26 mouse cellular contexts compared by ENCODE assay signal in the genomic region with DNA sequence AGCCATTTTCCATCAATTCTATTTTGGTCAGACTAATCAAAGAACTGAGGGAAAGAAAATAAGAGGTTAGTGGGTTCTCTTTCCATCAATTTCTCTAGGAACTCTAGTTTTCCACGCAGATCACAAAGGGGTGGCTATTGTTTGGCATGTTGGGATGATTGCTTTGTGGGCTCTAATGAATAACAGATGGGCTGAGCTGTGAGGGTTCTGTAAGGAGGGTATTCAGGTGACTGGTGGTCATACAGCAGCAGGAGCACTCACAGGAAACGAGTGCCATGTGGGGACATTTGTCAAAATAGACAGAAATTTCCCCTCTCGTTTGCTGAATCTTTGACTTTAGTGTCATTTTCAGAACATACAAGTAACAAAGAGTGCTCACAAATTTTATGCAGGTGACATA.
DNase-seq lines count a peak whose midpoint lies in the region; ATAC-seq lines count a peak whose summit lies in the region.
"Had no signal": no experiment of that assay in that cellular context is flagged by ENCODE, and none has a peak within 500 bp of the region (broad histone marks: within the 10 kb centered on the region; RNA-seq: fewer than 3 reads in every experiment).

No protein-coding gene starts in this region.

- no peak for ATAC-seq in hindbrain, embryonic 11.5 days (ENCODE audit: low FRiP score)
- no peak for ATAC-seq in hindbrain, embryonic 13.5 days (ENCODE audit: low FRiP score)
- ATAC-seq in embryonic facial prominence, embryonic 11.5 days (replicated peaks; ENCODE audit: insufficient number of reproducible peaks, low FRiP score, low TSS enrichment, low read depth): no peak
- ATAC-seq in neural tube, embryonic 11.5 days (ENCODE audit: insufficient read depth, low FRiP score, low TSS enrichment): no peak
- no peak for ATAC-seq in intestine, embryonic 15.5 days
- ATAC-seq: activated CD4-positive, CD25-positive, alpha-beta regulatory T cell, adult 4 months; forebrain, embryonic 15.5 days; inflammation-experienced regulatory T-cells, adult 6 months had no signal

- no peak overlapping the region for H3K9ac ChIP-seq in hindbrain, embryonic 11.5 days (ENCODE audit: low read depth, low read length)
- H3K9ac ChIP-seq in hindbrain, embryonic 13.5 days: no peak overlapping the region
- H3K9ac ChIP-seq in embryonic facial prominence, embryonic 11.5 days (replicated peaks; ENCODE audit: low read length): no peak overlapping the region
- no peak overlapping the region for H3K9ac ChIP-seq in neural tube, embryonic 11.5 days (ENCODE audit: low read length)
- no peak overlapping the region for H3K9ac ChIP-seq in intestine, embryonic 15.5 days
- H3K9ac ChIP-seq: forebrain, embryonic 15.5 days; heart, embryonic 12.5 days; hindbrain, embryonic 12.5 days; liver, embryonic 13.5 days; midbrain, embryonic 12.5 days; neural tube, embryonic 13.5 days had no signal

- no peaks in the 10 kb centered on the region for H3K36me3 ChIP-seq in hindbrain, embryonic 11.5 days (ENCODE audit: control insufficient read depth, insufficient read depth, low read length)
- no peaks in the 10 kb centered on the region for H3K36me3 ChIP-seq in hindbrain, embryonic 13.5 days
- no peaks in the 10 kb centered on the region for H3K36me3 ChIP-seq in embryonic facial prominence, embryonic 11.5 days (replicated peaks; ENCODE audit: control insufficient read depth, insufficient read depth, low read depth, low read length)
- no peaks in the 10 kb centered on the region for H3K36me3 ChIP-seq in neural tube, embryonic 11.5 days (ENCODE audit: control insufficient read depth, insufficient read depth, low read length)
- no peaks in the 10 kb centered on the region for H3K36me3 ChIP-seq in intestine, embryonic 15.5 days
- H3K36me3 ChIP-seq: forebrain, embryonic 15.5 days; heart, embryonic 12.5 days; hindbrain, embryonic 12.5 days; liver, embryonic 13.5 days; midbrain, embryonic 12.5 days; neural tube, embryonic 13.5 days had no signal

- no peak overlapping the region for H3K4me3 ChIP-seq in hindbrain, embryonic 11.5 days (ENCODE audit: low read depth, low read length)
- no peak overlapping the region for H3K4me3 ChIP-seq in hindbrain, embryonic 13.5 days
- H3K4me3 ChIP-seq in embryonic facial prominence, embryonic 11.5 days (ENCODE audit: low read depth, low read length): no peak overlapping the region
- no peak overlapping the region for H3K4me3 ChIP-seq in neural tube, embryonic 11.5 days (ENCODE audit: low read depth, low read length)
- H3K4me3 ChIP-seq in intestine, embryonic 15.5 days (replicated peaks): no peak overlapping the region
- H3K4me3 ChIP-seq: forebrain, embryonic 15.5 days; heart, embryonic 12.5 days; hindbrain, embryonic 12.5 days; liver, embryonic 13.5 days; midbrain, embryonic 12.5 days; neural tube, embryonic 13.5 days had no signal

- H3K27me3 ChIP-seq in hindbrain, embryonic 11.5 days (ENCODE audit: control insufficient read depth, insufficient read depth, low read length): no peaks in the 10 kb centered on the region
- H3K27me3 ChIP-seq in hindbrain, embryonic 13.5 days: no peaks in the 10 kb centered on the region
- no peaks in the 10 kb centered on the region for H3K27me3 ChIP-seq in embryonic facial prominence, embryonic 11.5 days (ENCODE audit: control insufficient read depth, insufficient read depth, low read length)
- no peaks in the 10 kb centered on the region for H3K27me3 ChIP-seq in neural tube, embryonic 11.5 days (ENCODE audit: control insufficient read depth, insufficient read depth, low read length)
- no peaks in the 10 kb centered on the region for H3K27me3 ChIP-seq in intestine, embryonic 15.5 days (replicated peaks)
- H3K27me3 ChIP-seq: forebrain, embryonic 15.5 days; heart, embryonic 12.5 days; hindbrain, embryonic 12.5 days; liver, embryonic 13.5 days; midbrain, embryonic 12.5 days; neural tube, embryonic 13.5 days had no signal

- peak; percentile 18 for DNase-seq in hindbrain, embryonic 11.5 days (ENCODE audit: low spot score)
- peak; percentile 61 for DNase-seq in embryo, embryonic 10.5 days (ENCODE audit: low spot score)
- peak; percentile 48 for DNase-seq in embryonic facial prominence, embryonic 11.5 days (ENCODE audit: low spot score)
- DNase-seq in neural tube, embryonic 11.5 days (ENCODE audit: low spot score): peak; percentile 10
- no peak for DNase-seq in MN1 (ENCODE audit: low spot score)
- DNase-seq: adrenal gland, adult 8-10 months; gastrocnemius, postnatal 25 days; heart, adult 18-20 months; heart, postnatal 10 days; kidney, adult 2 months; liver, embryonic 13.5 days; lung, adult 2 months; lung, postnatal 14 days; right cerebral cortex, adult 18-20 months; right cerebral cortex, postnatal 4 days; thymus, postnatal 14 days had no signal

- no peaks in the 10 kb centered on the region for H3K4me1 ChIP-seq in hindbrain, embryonic 11.5 days (replicated peaks; ENCODE audit: control insufficient read depth, insufficient read depth, low read length)
- H3K4me1 ChIP-seq in hindbrain, embryonic 13.5 days (replicated peaks): no peaks in the 10 kb centered on the region
- no peaks in the 10 kb centered on the region for H3K4me1 ChIP-seq in embryonic facial prominence, embryonic 11.5 days (ENCODE audit: control insufficient read depth, insufficient read depth, low read length)
- no peaks in the 10 kb centered on the region for H3K4me1 ChIP-seq in neural tube, embryonic 11.5 days (ENCODE audit: control insufficient read depth, insufficient read depth, low read length)
- no peaks in the 10 kb centered on the region for H3K4me1 ChIP-seq in intestine, embryonic 15.5 days (replicated peaks)
- H3K4me1 ChIP-seq: forebrain, embryonic 15.5 days; heart, embryonic 12.5 days; hindbrain, embryonic 12.5 days; liver, embryonic 13.5 days; midbrain, embryonic 12.5 days; neural tube, embryonic 13.5 days had no signal

- no peaks in the 10 kb centered on the region for H3K9me3 ChIP-seq in hindbrain, embryonic 11.5 days (ENCODE audit: control insufficient read depth, low read length)
- no peaks in the 10 kb centered on the region for H3K9me3 ChIP-seq in hindbrain, embryonic 13.5 days
- H3K9me3 ChIP-seq in embryonic facial prominence, embryonic 11.5 days (replicated peaks; ENCODE audit: control insufficient read depth, low read length): no peaks in the 10 kb centered on the region
- no peaks in the 10 kb centered on the region for H3K9me3 ChIP-seq in neural tube, embryonic 11.5 days (ENCODE audit: control insufficient read depth, low read length)
- H3K9me3 ChIP-seq in intestine, embryonic 15.5 days: no peaks in the 10 kb centered on the region
- H3K9me3 ChIP-seq: forebrain, embryonic 15.5 days; heart, embryonic 12.5 days; hindbrain, embryonic 12.5 days; liver, embryonic 13.5 days; midbrain, embryonic 12.5 days; neural tube, embryonic 13.5 days had no signal

- 28% methylated on average over 3 of the region's 3 CpGs for WGBS in hindbrain, embryonic 11.5 days
- 35% methylated on average over 3 of the region's 3 CpGs for WGBS in hindbrain, embryonic 13.5 days
- WGBS in embryonic facial prominence, embryonic 11.5 days: 12% methylated on average over 3 of the region's 3 CpGs
- WGBS in neural tube, embryonic 11.5 days: 31% methylated on average over 3 of the region's 3 CpGs
- WGBS in intestine, embryonic 15.5 days: 40% methylated on average over 3 of the region's 3 CpGs

- no peak overlapping the region for H3K4me2 ChIP-seq in hindbrain, embryonic 11.5 days (replicated peaks; ENCODE audit: low read depth, low read length)
- H3K4me2 ChIP-seq in hindbrain, embryonic 13.5 days: no peak overlapping the region
- no peak overlapping the region for H3K4me2 ChIP-seq in embryonic facial prominence, embryonic 11.5 days (ENCODE audit: low read depth, low read length)
- no peak overlapping the region for H3K4me2 ChIP-seq in neural tube, embryonic 11.5 days (ENCODE audit: low read depth)
- H3K4me2 ChIP-seq in intestine, embryonic 15.5 days (replicated peaks): no peak overlapping the region
- H3K4me2 ChIP-seq: forebrain, embryonic 15.5 days; heart, embryonic 12.5 days; hindbrain, embryonic 12.5 days; liver, embryonic 13.5 days; midbrain, embryonic 12.5 days; neural tube, embryonic 13.5 days had no signal

- no peak overlapping the region for H3K27ac ChIP-seq in hindbrain, embryonic 11.5 days (ENCODE audit: low read depth, low read length)
- H3K27ac ChIP-seq in hindbrain, embryonic 13.5 days: no peak overlapping the region
- no peak overlapping the region for H3K27ac ChIP-seq in embryonic facial prominence, embryonic 11.5 days (replicated peaks; ENCODE audit: low read depth, low read length)
- no peak overlapping the region for H3K27ac ChIP-seq in neural tube, embryonic 11.5 days (ENCODE audit: low read depth, low read length)
- no peak overlapping the region for H3K27ac ChIP-seq in intestine, embryonic 15.5 days
- H3K27ac ChIP-seq: forebrain, embryonic 15.5 days; hindbrain, embryonic 12.5 days; kidney, postnatal 0 days; liver, embryonic 13.5 days; midbrain, embryonic 12.5 days; neural tube, embryonic 13.5 days had no signal
